Mouse (Mus musculus): ENCODE data around the gene Tgfb2.

Tgfb2 gene

DNA sequence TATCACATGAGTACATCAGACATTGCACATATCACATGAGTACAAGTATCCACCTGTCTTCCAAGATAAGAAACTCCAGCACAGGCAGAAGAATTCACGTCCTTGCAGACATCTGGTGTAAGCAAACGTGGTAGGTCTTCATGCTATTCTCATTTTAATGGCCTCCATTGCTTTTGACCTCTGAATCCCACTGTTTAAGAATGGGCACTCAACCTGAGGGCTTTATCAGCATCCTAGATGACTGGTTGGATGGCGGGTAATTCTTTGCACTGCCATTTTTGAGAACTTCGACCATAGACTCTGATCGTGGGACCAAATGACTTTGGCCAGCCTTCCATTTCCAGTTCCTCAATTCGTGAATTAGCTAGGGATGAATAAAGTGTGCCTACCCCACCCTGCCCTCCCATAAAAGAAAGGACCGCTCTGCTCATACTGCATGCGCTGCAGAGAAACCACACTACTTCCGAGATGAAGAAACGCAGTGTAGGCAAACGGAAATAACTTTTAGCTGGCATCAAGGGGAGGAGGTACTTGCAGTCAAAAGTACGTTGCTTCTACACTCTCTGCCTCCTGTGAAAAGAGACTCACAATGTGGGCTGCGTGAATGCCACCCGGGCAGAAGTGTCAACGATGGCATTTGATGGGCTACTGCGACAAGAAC, 48.1 kb downstream of the Tgfb2 start:
- in situ Hi-C loops (cut with MboI, MseI), result no loop called here

DNA sequence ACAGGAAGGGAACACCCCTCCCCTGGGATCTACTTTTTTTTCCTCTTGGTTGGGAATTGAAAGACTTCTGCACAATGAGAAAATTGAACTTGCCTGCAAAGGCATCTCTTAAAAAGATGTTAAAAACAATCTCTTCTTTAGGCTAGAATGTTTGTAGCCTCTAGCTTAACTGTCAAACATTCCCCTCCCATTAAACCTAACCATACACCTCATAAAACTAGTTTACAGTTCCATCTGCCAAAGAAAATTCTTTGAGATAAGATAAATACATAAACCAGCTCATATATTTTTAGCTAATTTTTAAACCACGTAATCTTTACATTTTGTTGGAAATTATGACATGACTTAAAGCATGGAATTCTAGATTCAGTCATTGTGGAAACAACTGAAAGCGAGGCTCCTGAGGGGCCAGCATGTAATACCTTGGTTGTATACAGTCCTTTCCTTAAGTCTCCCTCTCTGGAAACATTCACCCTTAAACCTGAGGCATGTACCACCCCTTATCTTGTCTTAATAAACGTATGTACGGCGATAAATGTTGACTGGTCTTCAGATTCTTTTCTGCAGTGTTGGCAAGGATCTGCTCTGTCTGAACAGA, 49.0 kb downstream of the Tgfb2 start:
- in situ Hi-C loops (cut with MboI, MseI), result no loop called here

DNA sequence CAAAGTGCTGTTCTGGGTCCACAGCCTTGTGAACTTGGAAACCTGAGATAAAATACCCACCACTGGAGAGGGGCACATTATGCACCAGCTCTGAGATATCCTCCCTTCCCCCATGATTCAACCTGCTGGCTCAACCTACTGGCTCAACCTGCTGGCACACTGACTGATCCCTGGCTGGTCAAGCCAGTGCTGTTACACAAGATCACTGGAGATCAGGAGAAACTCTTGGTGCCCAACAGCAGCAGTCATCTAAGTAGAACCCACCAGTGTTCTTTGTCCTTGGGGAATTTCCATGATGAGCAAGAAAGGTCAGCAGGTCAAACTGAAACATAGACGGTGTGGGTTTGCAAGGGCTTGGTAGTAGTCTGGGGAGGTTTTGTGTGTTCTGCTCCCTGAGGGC, 49.6 kb downstream of the Tgfb2 start:
- in situ Hi-C loops (cut with MboI, MseI), result no loop called here

DNA sequence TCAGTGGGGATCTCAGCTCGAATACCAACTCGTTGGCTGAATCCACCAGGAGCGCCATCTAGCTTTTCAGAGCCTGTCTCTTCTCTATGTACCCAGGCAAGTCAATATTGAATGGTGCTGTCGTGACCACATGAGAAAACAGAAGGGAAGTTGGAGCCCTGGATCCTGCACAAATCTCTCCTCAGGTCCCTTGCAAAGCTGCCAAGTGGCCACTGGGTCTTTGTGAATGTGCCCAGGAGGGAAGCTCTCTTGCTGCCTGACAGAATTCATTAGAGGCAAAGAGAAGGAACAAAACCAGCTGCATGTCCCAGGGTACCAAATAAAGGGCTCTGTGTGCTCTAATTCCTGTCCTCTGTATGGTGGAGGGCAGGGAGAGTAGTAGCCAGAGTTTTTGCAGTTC, 50.7 kb downstream of the Tgfb2 start:
- in situ Hi-C loops (cut with MboI, MseI), result no loop called here

DNA sequence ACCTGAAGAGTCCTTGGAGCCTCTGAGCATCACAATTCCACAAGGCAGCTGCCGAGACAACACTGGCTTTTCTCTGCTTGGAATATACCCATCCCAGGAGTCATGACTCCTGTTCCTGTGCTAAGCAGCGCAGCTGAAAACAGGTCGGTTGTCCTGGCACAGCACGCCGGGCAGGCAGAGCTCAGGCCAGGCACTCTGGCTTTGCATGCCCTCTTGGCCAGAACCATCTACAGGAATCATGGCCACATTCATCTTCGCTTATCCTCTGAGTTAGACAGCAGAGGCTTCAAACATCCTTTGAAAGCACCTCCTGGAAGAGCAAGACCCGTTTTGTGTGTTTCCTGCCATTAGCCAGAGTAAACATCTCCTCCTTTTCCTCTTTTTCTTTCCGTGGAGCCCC, 53.6 kb downstream of the Tgfb2 start:
- in situ Hi-C loops (cut with MboI, MseI), result no loop called here

DNA sequence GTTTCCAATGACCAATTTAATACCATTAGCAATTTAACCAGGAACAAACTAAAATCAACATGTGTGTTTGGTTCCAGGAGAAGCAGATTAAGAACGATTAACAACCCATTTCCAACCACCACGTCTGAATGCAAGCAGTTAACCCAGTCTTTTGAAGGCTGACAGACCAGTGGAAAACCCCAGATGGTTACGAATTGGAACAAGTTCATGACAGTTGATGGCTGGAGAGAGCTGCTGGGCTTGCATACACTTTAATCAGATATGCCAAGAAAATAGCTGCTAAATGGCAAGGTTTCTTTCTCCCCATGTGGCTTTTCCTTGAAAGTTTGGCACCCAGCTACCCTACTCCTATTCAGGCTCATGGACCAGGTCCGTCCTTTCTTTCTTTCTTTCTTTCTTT, 55.8 kb downstream of the Tgfb2 start:
- in situ Hi-C loops (cut with MboI, MseI), result no loop called here

DNA sequence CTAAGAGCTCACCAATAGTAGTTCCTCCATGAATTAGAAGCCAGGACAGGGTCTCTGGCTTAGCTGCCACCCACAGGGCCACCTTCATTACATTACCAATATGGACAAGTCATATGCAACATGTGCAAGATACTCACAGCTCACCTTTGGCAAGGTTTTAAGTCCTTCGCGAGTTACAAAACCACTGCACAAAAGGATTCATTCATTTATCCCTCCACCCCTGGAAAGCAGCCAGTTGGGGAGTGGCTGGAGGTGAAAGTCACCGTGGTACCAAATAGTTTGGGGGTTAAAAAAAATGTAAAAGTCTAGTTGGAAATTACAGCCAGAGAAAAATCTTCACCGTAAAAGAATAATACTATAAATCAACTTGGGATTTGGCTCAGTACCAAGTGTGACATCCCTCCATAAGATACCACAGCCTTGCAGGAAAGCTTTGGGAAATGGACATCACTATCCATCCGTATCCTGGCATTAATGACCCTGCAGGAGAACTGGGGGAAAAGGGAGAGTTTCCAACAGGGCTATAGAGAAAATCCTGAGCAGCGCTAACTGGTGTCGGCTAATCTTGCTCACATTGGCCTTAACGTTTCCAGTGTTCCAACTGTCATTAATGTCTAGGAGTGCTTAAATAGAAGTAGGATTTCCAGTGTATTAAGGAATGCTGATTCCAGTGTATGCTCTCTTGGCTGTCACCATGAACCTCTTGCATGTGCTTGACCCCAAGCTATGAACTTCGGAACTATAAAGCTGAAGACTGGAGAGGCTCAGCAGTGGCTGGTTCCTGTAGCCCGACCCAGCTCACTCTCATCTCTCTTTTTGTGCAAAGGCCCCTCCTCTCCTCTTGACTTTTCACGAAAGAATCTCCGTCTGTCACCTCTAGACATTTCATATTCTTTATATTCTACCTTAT, 68.2 kb downstream of the Tgfb2 start:
- in situ Hi-C loops (cut with MboI, MseI), result no loop called here

DNA sequence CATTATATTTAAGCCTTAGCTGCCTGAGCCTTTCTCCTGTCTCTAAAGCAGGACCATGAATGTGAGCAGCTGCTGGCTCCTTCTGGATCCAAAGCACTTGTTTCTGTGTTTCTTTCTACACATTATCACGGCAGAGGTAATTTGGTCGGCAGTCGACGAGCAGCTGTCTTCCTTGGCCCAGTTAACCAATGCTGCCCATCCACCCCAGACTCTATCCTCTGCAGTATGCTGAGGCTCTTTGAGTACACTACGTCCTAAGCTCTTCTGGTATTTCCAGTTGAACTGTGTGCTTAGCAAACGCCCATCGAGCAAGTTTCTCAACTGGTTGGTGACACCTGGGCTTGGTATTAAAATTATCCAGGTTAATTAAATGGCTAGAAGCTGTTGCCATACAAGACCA, 70.7 kb downstream of the Tgfb2 start:
- in situ Hi-C loops (cut with MboI, MseI), result no loop called here

DNA sequence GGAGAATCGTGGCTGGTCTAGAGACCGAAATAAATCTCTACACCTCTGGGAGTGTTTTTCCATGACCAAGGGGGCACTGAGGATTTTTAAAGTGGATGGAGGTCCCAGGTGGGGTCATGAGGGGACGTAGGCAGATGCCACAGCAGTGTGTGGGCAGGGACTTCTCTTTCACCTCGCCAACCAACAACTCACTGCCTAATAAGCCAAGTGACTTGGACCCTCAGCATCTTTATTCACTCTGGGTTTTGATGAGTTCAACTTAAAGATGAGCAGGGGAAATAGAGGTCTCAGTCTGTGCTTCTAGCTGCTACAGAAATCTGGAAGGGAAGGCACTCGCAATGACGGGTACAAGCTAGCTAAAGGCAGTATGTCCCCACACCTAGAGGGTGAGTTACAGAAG, 74.3 kb downstream of the Tgfb2 start:
- in situ Hi-C loops (cut with MboI, MseI), result no loop called here

DNA sequence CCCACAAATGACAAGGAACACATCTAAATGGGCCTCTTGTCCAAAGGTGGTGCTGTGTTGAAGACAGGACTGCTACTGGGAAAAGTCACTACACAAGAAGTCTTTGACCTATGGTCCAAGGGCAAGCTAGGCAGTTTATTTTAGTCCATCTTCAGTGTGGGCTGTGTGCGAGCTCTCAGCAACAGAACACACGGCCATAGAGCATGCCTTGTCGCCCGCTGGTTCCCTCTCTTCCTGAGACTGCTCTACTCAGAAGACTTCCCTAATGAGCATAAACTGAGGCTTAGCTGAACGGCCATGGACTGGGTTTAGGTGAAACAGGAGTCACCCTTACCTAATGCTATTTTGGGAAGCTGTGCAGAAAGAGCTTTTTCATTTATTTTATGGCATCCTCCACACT, 74.8 kb downstream of the Tgfb2 start:
- in situ Hi-C loops (cut with MboI, MseI), result no loop called here

DNA sequence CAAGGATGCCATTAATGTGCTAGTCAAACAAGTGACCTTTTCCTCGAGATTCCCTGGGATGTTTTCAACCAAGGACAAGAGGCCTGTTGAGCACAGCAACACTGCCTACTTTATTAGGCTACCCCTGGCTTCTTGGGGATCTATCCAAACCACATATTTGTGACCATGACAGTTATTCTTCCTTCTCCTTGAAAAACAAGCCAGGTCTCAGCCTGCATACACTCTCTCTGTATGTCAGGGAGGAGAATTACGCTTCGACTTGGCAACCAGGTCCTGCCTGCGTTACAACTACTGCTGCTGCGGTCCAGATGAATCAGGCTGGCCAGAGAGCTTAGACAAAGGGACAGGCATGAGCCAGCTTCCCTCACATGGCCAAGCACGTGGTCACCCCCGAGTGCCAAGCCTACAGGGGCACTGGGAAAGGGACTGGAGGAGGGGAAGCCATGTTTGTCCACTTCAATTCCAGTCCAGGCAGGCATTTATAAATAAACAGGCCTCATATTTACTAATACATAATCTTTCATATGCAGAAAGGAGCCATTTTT, 78.3 kb downstream of the Tgfb2 start:
- in situ Hi-C loops (cut with MboI, MseI), result loop anchor here in 1 of 2 experiments (10.0 kb wide), 1 partner anchor 217 kb away; no protein-coding TSS in a partner anchor

DNA sequence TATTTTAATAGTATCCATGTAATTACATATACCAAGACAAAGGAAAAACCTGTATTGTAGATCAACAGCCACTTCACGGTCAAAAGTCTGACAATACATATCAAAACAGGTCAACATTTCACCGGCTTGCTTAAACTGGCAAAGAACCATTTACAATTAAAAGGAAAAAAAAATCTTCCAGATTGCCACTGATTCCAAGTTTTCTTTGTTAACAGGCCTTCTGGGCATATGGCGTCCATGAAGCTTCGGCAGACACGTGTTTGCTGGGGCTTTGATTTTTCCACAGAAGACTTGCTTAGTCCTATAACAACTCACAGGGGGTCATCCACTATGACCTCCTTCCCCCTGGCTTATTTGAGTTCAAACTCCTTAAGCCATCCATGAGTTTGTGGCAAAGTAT, 81.3 kb downstream of the Tgfb2 start:
- in situ Hi-C loops (cut with MboI, MseI), result loop anchor here in 1 of 2 experiments (10.0 kb wide), 1 partner anchor 220 kb away; no protein-coding TSS in a partner anchor

DNA sequence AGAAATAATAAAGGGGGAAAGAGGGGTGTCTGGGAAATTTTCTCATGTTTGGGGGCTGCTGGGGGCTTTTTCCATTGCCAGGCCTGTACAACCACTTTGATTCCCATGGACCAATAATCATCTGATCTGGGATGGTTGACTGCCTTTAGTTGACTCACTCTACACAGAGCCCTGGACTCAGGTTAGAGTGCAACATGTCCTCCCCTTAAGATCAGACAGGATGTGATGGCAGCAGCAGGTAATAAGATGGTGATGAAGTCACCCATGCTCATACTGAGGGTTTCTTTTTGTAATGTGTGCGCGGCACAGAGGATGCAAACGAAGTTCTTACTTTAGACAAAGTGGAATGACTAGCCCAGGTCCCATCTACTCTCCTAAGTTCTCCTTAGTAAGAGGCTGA, 84.0 kb downstream of the Tgfb2 start:
- in situ Hi-C loops (cut with MboI, MseI), result loop anchor here in 1 of 2 experiments (10.0 kb wide), 1 partner anchor 223 kb away; no protein-coding TSS in a partner anchor

DNA sequence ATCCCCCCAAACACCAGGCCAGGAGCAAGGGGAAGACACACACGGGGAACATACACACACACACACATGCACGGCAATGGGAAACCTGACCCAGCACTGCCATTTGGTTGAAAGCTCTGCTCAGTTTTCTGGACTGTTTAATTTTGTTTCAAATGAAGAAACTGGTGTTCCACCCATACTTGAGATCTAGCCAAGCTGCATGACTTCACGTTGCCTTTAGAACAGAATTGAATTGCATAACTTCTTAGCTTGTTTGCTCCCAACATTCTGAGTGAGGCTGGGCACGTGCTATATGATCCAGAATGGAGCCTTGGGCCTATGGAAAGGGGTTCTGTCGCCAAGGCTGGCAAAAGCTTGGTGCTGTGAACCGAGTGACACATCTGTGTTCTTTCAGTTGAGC, 87.5 kb downstream of the Tgfb2 start:
- in situ Hi-C loops (cut with MboI, MseI), result no loop called here

DNA sequence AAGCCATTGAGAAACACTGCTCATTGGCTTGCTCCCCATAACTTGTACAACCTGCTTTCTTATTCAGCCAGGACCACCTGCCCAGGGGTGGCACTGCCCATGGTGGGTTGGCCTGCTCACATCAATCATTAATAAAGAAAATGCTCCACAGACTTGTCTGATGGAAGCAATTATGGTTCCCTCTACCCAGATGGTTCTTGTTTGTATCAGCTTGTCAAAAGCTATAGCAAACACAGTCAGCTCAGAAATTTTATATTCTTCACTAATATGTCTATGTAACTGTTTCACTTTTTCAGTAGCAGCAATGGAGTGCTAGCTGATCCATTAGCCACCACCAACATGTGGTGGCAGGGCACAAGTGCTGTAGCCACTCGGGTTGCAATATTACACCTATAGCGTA, 94.4 kb downstream of the Tgfb2 start:
- in situ Hi-C loops (cut with MboI, MseI), result no loop called here

DNA sequence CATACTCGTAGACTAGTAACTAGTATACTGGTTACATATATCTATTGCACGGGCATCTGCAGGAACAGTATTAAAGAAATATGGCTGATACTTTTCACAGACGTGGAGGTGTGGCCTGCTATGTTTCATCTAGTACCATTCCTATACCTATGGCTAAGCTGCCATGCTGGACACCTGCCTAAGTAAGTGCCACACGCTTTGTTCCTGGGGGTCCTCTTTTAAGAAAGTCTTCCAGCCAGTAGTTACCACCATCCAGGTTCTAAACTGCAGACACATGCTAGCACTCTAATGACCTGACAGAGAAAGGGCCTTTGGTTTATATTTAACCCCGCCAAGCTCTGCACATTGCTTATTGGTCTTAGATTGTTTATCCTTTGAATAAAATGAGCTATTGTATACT, 95.3 kb downstream of the Tgfb2 start:
- in situ Hi-C loops (cut with MboI, MseI), result no loop called here

DNA sequence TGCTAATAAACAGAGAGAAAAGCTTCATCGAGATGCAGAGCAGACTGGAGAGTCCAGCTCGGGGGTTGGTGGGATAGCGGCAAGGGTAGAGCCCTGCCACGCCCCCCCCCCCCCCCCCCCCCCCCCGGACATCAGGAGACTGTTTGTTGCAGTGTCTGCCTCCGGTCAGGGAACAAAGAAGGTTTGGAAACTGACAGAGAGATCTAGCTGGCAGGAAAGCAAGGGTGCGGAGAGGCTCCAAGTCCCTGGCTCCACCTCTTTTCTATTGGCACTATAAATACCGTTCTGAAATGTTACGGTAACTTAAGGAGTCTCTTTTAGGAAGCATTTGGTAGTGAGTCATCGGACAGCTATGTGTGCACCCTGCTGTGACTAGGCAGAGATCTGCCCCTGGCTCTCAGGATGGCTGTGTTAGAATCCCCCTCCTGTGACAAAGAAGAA, 96.0 kb downstream of the Tgfb2 start:
- in situ Hi-C loops (cut with MboI, MseI), result no loop called here

DNA sequence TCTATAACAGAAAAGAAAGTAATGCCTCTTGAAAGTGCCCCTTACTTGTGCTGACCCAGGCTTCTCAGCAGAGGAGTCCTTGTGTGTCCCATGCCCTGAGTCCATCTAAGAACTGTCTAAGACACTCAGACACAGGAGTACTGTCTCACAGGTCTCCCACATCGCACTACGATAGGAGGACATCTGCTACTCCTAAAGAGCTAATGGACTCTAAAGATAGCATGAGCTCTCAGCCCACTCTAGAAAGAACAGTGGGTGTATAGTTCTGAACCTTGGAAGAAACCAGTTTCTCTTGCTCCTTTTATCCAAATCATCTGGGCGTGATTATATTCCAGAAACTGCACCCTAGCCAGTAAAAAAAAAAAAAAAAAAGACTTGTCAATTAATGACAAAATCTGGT, 97.7 kb downstream of the Tgfb2 start:
- in situ Hi-C loops (cut with MboI, MseI), result no loop called here

DNA sequence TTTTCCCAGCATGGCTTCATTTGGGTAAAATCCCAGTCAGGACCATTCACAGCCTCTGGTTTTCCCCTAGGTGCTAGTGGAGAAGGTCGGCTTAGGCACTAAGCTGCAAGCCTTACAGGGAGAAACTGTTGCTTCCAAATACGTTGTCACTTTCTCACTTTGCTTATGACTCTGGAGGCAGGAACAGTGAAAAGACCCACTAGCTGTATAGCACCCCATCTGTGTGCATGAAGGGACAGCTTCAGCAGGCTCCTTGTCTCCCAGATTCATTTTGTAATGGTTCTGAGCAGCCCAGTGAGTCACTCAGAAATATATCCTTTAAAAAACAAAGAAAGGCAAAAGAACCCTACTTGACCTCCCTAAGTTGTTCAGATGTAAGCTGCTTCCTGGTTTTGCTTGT, 100.2 kb downstream of the Tgfb2 start:
- in situ Hi-C loops (cut with MboI, MseI), result no loop called here

DNA sequence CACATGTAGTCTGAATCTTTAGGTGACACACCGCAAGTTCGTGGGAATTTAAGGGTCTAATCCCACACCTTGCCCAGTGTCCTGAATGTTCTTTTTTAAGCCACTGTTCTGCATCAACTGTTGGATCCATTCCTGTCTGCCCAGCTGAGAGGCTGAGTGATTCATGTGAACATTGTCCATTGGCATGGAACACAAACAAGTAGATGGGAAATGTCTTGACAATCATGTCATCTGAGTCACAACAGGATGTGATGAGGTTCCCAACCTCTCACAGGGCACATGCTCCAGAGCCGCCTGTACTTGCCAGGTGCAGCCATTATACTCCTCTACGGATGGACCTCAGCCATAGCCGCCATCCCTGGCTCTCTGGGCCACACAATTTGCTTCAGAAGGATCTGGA, 101.7 kb downstream of the Tgfb2 start:
- in situ Hi-C loops (cut with MboI, MseI), result no loop called here

DNA sequence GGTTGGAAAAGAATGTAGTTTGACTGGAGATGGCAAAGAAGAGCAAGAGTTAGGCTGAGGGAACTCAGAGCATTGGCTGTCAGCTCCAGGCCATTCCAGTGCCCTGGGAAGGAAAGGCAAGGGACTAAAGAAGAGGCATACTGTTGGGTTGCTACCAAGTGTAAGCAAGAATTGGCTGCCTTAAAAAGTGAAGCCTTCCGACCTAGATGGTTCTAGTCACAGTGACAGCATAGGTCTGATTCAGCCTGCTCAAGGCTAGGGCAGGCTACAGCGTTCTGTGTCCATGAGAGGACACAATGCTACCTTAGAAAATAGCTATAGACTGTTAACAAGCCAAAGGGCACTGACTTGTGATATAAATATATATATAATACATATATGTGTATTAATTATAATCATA, 117.6 kb downstream of the Tgfb2 start:
- in situ Hi-C loops (cut with MboI, MseI), result no loop called here

Data from T-helper 17 cell (primary cell).